In genomic region chr2:135387990-135388389, GRCm38 (mm10) we compare ENCODE assay signal across 9 mouse cellular contexts.
DNase-seq lines count a peak whose midpoint lies in the region; ATAC-seq and TF ChIP-seq lines count a peak whose summit lies in the region.
"Had no signal": no experiment of that assay in that cellular context is flagged by ENCODE, and none has a peak within 500 bp of the region (broad histone marks: within the 10 kb centered on the region; RNA-seq: fewer than 3 reads in every experiment).

No protein-coding gene starts in this region.

- peak; percentile 40 for DNase-seq in gastrocnemius, adult 18-20 months (ENCODE audit: low spot score)
- no peak for DNase-seq in gastrocnemius, adult 8-10 months (ENCODE audit: low spot score in 2 of 2)
- peak; percentile 39 for DNase-seq in midbrain, postnatal 0 days (ENCODE audit: low spot score)
- no peak for DNase-seq in midbrain, embryonic 10.5 days (ENCODE audit: low spot score)
- DNase-seq in brain, embryonic 14.5 days (ENCODE audit: low read depth), result peak; percentile 44
- DNase-seq in heart, postnatal 4 days, result peak; percentile 53
- DNase-seq in retina, postnatal 7 days (ENCODE audit: low read depth, low spot score), result peak; percentile 5
- DNase-seq in ovary, postnatal 10 days (ENCODE audit: low spot score), result no peak

- no peak overlapping the region for H3K9ac ChIP-seq in midbrain, postnatal 0 days (replicated peaks; ENCODE audit: low read length, poor library complexity, severe bottlenecking)
- H3K9ac ChIP-seq: lung, embryonic 15.5 days had no signal

- peaks cover 3% of the 10 kb centered on the region; the same call in 1 of the 2 replicates for H3K36me3 ChIP-seq in midbrain, postnatal 0 days (ENCODE audit: insufficient read depth, low read length)
- H3K36me3 ChIP-seq in midbrain, embryonic 10.5 days, result no peaks in the 10 kb centered on the region
- H3K36me3 ChIP-seq: lung, embryonic 15.5 days had no signal

- no peak overlapping the region for H3K4me2 ChIP-seq in midbrain, postnatal 0 days (ENCODE audit: low read depth, low read length, poor library complexity, severe bottlenecking)
- H3K4me2 ChIP-seq: lung, embryonic 15.5 days had no signal

- TF ChIP-seq POLR2A in brain, embryonic 14.5 days (IDR thresholded peaks at IDR 0.05; ENCODE audit: borderline replicate concordance, extremely low read depth, insufficient read depth, insufficient read length, poor library complexity, severe bottlenecking), result no peak

- no peaks in the 10 kb centered on the region for H3K4me1 ChIP-seq in midbrain, postnatal 0 days (ENCODE audit: insufficient read depth, low read length)
- H3K4me1 ChIP-seq in midbrain, embryonic 10.5 days, result no peaks in the 10 kb centered on the region
- H3K4me1 ChIP-seq: lung, embryonic 15.5 days had no signal

- no peaks in the 10 kb centered on the region for H3K27me3 ChIP-seq in midbrain, postnatal 0 days (ENCODE audit: insufficient read depth, low read length)
- no peaks in the 10 kb centered on the region for H3K27me3 ChIP-seq in midbrain, embryonic 10.5 days (ENCODE audit: low read depth, poor library complexity, severe bottlenecking)
- H3K27me3 ChIP-seq: lung, embryonic 15.5 days had no signal

- no peaks in the 10 kb centered on the region for H3K9me3 ChIP-seq in midbrain, postnatal 0 days (ENCODE audit: low read length)
- no peaks in the 10 kb centered on the region for H3K9me3 ChIP-seq in midbrain, embryonic 10.5 days (replicated peaks)
- H3K9me3 ChIP-seq: lung, embryonic 15.5 days had no signal

- 56% methylated on average over 9 of the region's 9 CpGs for WGBS in midbrain, postnatal 0 days
- WGBS in midbrain, embryonic 10.5 days, result 55% methylated on average over 9 of the region's 9 CpGs

- no peak for ATAC-seq in midbrain, postnatal 0 days (ENCODE audit: low FRiP score)

- peak; percentile 65 for TF ChIP-seq CTCF in midbrain, postnatal 0 days (IDR thresholded peaks at IDR 0.05)
- TF ChIP-seq CTCF in brain, embryonic 14.5 days (IDR thresholded peaks at IDR 0.05; ENCODE audit: borderline replicate concordance, extremely low read depth, insufficient read depth, insufficient read length), result peak; percentile 42; the same call in 1 of the 2 replicates

- H3K4me3 ChIP-seq in midbrain, postnatal 0 days (ENCODE audit: low read depth, low read length), result no peak overlapping the region
- H3K4me3 ChIP-seq in midbrain, embryonic 10.5 days, result no peak overlapping the region
- H3K4me3 ChIP-seq: lung, embryonic 15.5 days had no signal

- H3K27ac ChIP-seq in midbrain, postnatal 0 days (ENCODE audit: low read depth, low read length), result no peak overlapping the region
- no peak overlapping the region for H3K27ac ChIP-seq in midbrain, embryonic 10.5 days (replicated peaks)
- H3K27ac ChIP-seq: lung, embryonic 15.5 days had no signal

Comparison
In these comparisons a context has a peak if more than half of its experiments do, and no peak if none do; other contexts are left out.
1. DNase-seq: peak in gastrocnemius, adult 18-20 months (single experiment), midbrain, postnatal 0 days (single experiment), brain, embryonic 14.5 days (single experiment), heart, postnatal 4 days (single experiment) and retina, postnatal 7 days (single experiment); none in gastrocnemius, adult 8-10 months (0 of 2), midbrain, embryonic 10.5 days (single experiment) and ovary, postnatal 10 days (single experiment).